Mouse (Mus musculus) megakaryocyte, embryonic 14.5 days (primary cell): ENCODE data around the gene Auh. TPM values are rescaled to one million over a fixed set of nuclear protein-coding genes. Genes with fewer than 3 reads are reported as not detected.
A peak's percentile ranks its signal among the peaks of the same experiment; 100 is the strongest.

Experiments used
- H3K27me3 ChIP-seq: replicated peaks from 2 replicates; pipeline ENCODE3; 2012; ENCODE audit warnings: inconsistent platforms
- H3K36me3 ChIP-seq: replicated peaks from 2 replicates; pipeline ENCODE3; 2012; ENCODE audit warnings: low read length, inconsistent platforms, mixed read lengths
- H3K4me1 ChIP-seq: 2 replicates; pipeline ENCODE4 v1.6.1; 2012; ENCODE audit warnings: inconsistent platforms
- H3K4me3 ChIP-seq: replicated peaks from 2 replicates; pipeline ENCODE3; 2012; ENCODE audit warnings: moderate library complexity, mild to moderate bottlenecking, inconsistent platforms
- H3K9me3 ChIP-seq: 2 replicates; pipeline ENCODE4 v1.6.1; 2012; ENCODE audit warnings: inconsistent platforms
- FLI1 ChIP-seq: IDR thresholded peaks from 2 replicates; pipeline ENCODE4 v1.6.1; 2012; ENCODE audit warnings: low read length, inconsistent platforms, mixed read lengths
- GATA1 ChIP-seq: IDR thresholded peaks from 3 replicates; pipeline ENCODE4 v1.6.1; 2012; ENCODE audit warnings: mixed read lengths, low read length, inconsistent platforms, borderline replicate concordance
- polyA plus RNA-seq: library from polyadenylated mRNA; stranded (reverse); fragments of >175 nt; gene quantifications from 2 replicates; pipeline ENCODE4 v1.2.3, GENCODE M21; 2012; ENCODE audit warnings: low replicate concordance; ENCODE audit not compliant: insufficient read depth

Gene Auh
- polyA plus RNA-seq, 1 experiment = 30.9 TPM

DNA sequence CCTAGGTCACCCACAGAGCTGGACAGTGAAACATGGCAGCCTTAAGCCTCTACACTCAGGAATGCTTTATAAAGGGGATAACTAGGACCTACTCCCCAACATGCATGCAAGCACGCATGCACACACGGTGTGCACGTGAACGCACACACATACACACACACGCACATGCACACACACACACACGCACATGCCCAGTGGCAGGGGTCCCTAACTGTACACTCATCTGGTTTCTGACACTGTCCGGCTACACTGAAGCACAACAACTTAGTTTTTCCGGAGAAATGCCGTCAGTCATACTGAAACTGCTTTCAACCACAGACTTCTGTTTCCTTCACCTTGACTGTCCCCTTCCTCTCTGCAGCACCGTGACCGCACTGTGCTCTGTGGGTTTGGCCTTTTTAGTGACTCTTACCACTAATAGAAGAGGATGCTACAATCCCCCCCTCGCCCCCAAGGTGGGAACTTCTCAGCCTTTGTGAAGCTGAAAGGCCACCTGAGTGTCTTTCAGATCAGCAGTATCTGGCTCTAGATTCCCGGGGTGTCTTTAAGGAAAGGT, 136.0 kb downstream of the Auh start:
- Histone ChIP-seq H3K27me3 (peaks cover 11% of the 10 kb centered on the region), H3K4me3 (peak overlapping the region; percentile 79), H3K4me1 (peaks cover 59% of the 10 kb centered on the region), H3K36me3 (no peaks in the 10 kb centered on the region), H3K9me3 (no peaks in the 10 kb centered on the region)
- TF ChIP-seq GATA1 (no peak), FLI1 (no peak)

DNA sequence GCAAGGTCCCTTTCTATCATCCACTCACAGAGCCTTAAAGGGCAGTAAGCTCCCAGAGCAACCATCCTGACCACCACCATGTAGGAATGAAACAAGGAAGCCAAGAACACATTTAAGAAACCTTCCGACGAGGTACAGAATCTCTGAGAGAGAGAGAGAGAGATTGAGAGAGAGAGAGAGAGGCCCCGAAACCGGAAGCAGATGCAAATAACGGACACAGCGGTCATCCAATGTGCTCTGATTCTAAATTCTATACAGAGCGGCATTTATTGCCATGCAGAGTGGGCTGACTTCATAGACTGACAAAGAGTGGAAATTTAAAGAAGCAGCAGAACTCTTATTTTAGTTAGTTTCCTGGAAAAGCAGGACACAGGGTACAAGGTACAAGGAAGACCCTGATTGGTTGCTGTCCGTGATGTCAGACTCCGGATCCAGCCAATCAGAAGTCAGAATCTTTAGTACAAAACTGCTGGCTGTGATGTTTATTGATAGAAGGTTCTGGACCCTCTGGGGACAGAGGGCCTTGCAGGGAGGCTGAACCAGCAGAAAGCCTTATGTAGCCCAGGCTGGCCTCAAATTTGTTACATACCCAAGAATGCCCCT, 137.1 kb downstream of the Auh start:
- Histone ChIP-seq H3K4me1 (peaks cover 52% of the 10 kb centered on the region), H3K36me3 (peaks cover 2% of the 10 kb centered on the region), H3K9me3 (peaks cover 6% of the 10 kb centered on the region), H3K27me3 (peaks cover 13% of the 10 kb centered on the region), H3K4me3 (no peak overlapping the region)
- TF ChIP-seq GATA1 = no peak

DNA sequence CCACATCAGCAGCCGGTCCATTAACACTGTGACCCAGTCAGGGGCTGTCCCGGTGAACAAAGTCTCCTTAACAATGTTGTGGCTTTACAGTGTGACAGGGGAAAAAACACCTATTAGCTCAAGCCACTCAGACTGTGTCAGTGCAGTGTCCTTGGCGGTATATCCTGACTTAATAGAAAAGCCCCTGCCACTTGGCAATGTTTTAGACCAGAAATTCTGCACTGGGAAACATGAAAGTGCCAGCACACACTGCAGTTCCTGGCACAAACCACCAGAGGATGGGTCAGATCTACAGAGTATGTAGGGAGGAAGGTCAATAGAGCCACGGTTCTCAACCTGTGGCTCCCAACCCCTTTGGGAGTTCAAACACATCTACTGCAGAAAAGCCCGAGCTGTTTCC, 138.6 kb downstream of the Auh start:
- TF ChIP-seq FLI1 = no peak
- no peak for TF ChIP-seq GATA1
- Histone ChIP-seq H3K27me3 (peaks cover 19% of the 10 kb centered on the region), H3K36me3 (peaks cover 2% of the 10 kb centered on the region), H3K4me1 (peaks cover 51% of the 10 kb centered on the region), H3K4me3 (no peak overlapping the region), H3K9me3 (peaks cover 9% of the 10 kb centered on the region)

Other genes with a start within 250 kb of the Auh start
- 15.6 and 17.5 TPM in 2 replicates for gene Nfil3, start 51.4 kb upstream of the Auh start, polyA plus RNA-seq